Mouse (Mus musculus) heart, embryonic 13.5 days (tissue): ENCODE data around the gene Rpl27. TPM values are rescaled to one million over a fixed set of nuclear protein-coding genes. Genes with fewer than 3 reads are reported as not detected.
A peak's percentile ranks its signal among the peaks of the same experiment; 100 is the strongest.

Experiments used
- ATAC-seq: fragments of 200-750 bp; cut with Nextera tagmentation; 2 replicates; pipeline ENCODE4 v1.8.0; 2017; ENCODE audit warnings: moderate TSS enrichment; ENCODE audit not compliant: insufficient number of reproducible peaks, low FRiP score, low TSS enrichment; ENCODE audit errors: extremely low read depth
- H3K27ac ChIP-seq: fragments of 300-500 bp; sonication (generic); replicated peaks from 2 replicates; pipeline ENCODE4 v1.5.1; 2015; ENCODE audit warnings: moderate library complexity, mild to moderate bottlenecking, inconsistent platforms
- H3K27me3 ChIP-seq: fragments of 300-500 bp; sonication (generic); replicated peaks from 2 replicates; pipeline ENCODE4 v1.6.1; 2015; ENCODE audit warnings: mild to moderate bottlenecking, inconsistent platforms
- H3K36me3 ChIP-seq: fragments of 300-500 bp; sonication (generic); 2 replicates; pipeline ENCODE4 v1.6.1; 2015; ENCODE audit warnings: mild to moderate bottlenecking, inconsistent platforms
- H3K4me1 ChIP-seq: fragments of 300-500 bp; sonication (generic); 2 replicates; pipeline ENCODE4 v1.6.1; 2015; ENCODE audit warnings: inconsistent platforms
- H3K4me2 ChIP-seq: fragments of 300-500 bp; sonication (generic); 2 replicates; pipeline ENCODE4 v1.6.1; 2015; ENCODE audit warnings: inconsistent platforms, mild to moderate bottlenecking, moderate library complexity
- H3K4me3 ChIP-seq: fragments of 300-500 bp; sonication (generic); 2 replicates; pipeline ENCODE4 v1.5.1; 2015; ENCODE audit warnings: moderate library complexity, mild to moderate bottlenecking, inconsistent platforms
- H3K9ac ChIP-seq: fragments of 300-500 bp; sonication (generic); 2 replicates; pipeline ENCODE4 v1.6.1; 2015; ENCODE audit warnings: inconsistent platforms, mild to moderate bottlenecking, moderate library complexity
- H3K9me3 ChIP-seq: fragments of 300-500 bp; sonication (generic); 2 replicates; pipeline ENCODE4 v1.6.1; 2016; ENCODE audit warnings: inconsistent platforms
- WGBS: fragments of 180-500 bp; shearing (Covaris S2); methylation state at CpG from one replicate; pipeline ENCODE4 v1.1.7; 2015; ENCODE audit warnings: mixed read lengths; 5-methylcytosine and 5-hydroxymethylcytosine counted together
- microRNA-seq: library from miRNA; unstranded; fragments of <30 nt; microRNA quantifications from one replicate; pipeline ENCODE4, GENCODE M21; 2016
- polyA plus RNA-seq: library from polyadenylated mRNA; unstranded; fragments of >200 nt; fragmentation: Nextera tagmentation; extraction: Ambion mirVana; gene quantifications from 2 replicates; pipeline ENCODE4 v1.2.1, GENCODE M21; 2015

The Rpl27 gene
- polyA plus RNA-seq, 1 experiment from 2014 or later, result 222 TPM

DNA sequence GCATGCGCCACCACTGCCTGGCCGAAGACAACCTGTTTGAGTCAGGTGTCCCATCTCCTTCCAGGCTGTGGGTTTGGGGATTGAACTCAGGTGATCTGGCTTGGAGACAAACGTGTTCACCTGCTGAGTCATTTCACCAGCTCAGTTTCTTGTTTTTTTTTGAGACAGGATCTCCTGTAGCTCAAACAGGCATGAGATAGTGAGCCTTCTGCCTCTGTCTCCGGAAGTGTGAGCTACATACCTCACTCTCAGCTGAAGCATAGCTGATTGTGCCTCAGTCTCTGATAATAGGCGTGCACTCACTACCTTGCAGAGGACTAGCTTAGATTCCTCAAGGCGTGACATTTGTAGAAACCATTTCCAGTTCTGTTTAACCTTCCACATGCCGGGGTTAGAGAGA is 42.7 kb downstream of the Rpl27 start:
- ATAC-seq, result no peak
- no peak overlapping the region for H3K4me3 ChIP-seq
- no peaks in the 10 kb centered on the region for H3K9me3 ChIP-seq
- H3K4me1 ChIP-seq, result peaks cover 42% of the 10 kb centered on the region
- no peak overlapping the region for H3K9ac ChIP-seq
- no peaks in the 10 kb centered on the region for H3K27me3 ChIP-seq
- H3K27ac ChIP-seq, result peak overlapping the region; percentile 66
- 56% methylated on average over 7 of the region's 7 CpGs for WGBS
- H3K4me2 ChIP-seq, result no peak overlapping the region
- peaks cover 29% of the 10 kb centered on the region for H3K36me3 ChIP-seq

GRCm38 (mm10) chr11:101485509-101486028 is 43.5 kb downstream of the Rpl27 start:
- Histone ChIP-seq H3K27ac (peak overlapping the region; percentile 66), H3K4me3 (no peak overlapping the region), H3K36me3 (peaks cover 32% of the 10 kb centered on the region), H3K4me2 (peak overlapping the region; percentile 39), H3K9me3 (no peaks in the 10 kb centered on the region), H3K4me1 (peaks cover 34% of the 10 kb centered on the region), H3K9ac (peak overlapping the region; percentile 63), H3K27me3 (no peaks in the 10 kb centered on the region)
- ATAC-seq, result no peak
- WGBS, result 5% methylated on average over 6 of the region's 6 CpGs

GRCm38 (mm10) chr11:101486126-101486525 is 44.0 kb downstream of the Rpl27 start:
- ATAC-seq, result no peak
- WGBS, result 38% methylated on average over 6 of the region's 6 CpGs

More at GRCm38 (mm10) chr11:101486126-101486525, 44.0 kb downstream of the Rpl27 start:
- Histone ChIP-seq H3K4me3 (no peak overlapping the region), H3K9me3 (no peaks in the 10 kb centered on the region), H3K27ac (peak overlapping the region; percentile 66), H3K36me3 (peaks cover 34% of the 10 kb centered on the region), H3K27me3 (no peaks in the 10 kb centered on the region), H3K4me1 (peaks cover 29% of the 10 kb centered on the region), H3K9ac (no peak overlapping the region), H3K4me2 (no peak overlapping the region)

Small RNAs within 50 kb of the gene (microRNA-seq; reads per million reads assigned to microRNA genes)
- gene Mir6929, result 1.0 reads per million

Other genes starting within 250 kb of the Rpl27 start
- 11.6 and 11.7 TPM in 2 replicates for gene Ezh1, start 215.8 kb upstream of the Rpl27 start, polyA plus RNA-seq
- 210 and 234 TPM in 2 replicates for gene Ramp2, start 196.3 kb upstream of the Rpl27 start, polyA plus RNA-seq
- 98.8 and 111 TPM in 2 replicates for gene Vps25, start 188.6 kb upstream of the Rpl27 start, polyA plus RNA-seq
- 7.6 and 8.0 TPM in 2 replicates for gene Wnk4, start 181.7 kb upstream of the Rpl27 start, polyA plus RNA-seq
- gene Cntd1, start 163.3 kb upstream of the Rpl27 start, polyA plus RNA-seq, result 0.48 and 0.65 TPM in 2 replicates
- gene Coa3, start 163.2 kb upstream of the Rpl27 start, polyA plus RNA-seq, result 165 and 171 TPM in 2 replicates
- gene Becn1, start 140.0 kb upstream of the Rpl27 start, polyA plus RNA-seq, result 128 and 130 TPM in 2 replicates
- gene Psme3, start 126.1 kb upstream of the Rpl27 start, polyA plus RNA-seq, result 99.0 and 105 TPM in 2 replicates
- 0.70 and 0.75 TPM in 2 replicates for gene Aoc2, start 117.2 kb upstream of the Rpl27 start, polyA plus RNA-seq
- 0.28 and 0.32 TPM in 2 replicates for gene Aoc3, start 111.7 kb upstream of the Rpl27 start, polyA plus RNA-seq
- gene G6pc, start 74.7 kb upstream of the Rpl27 start, polyA plus RNA-seq, result not detected in 2 replicates
- 35.4 and 45.9 TPM in 2 replicates for gene Aarsd1, start 24.7 kb upstream of the Rpl27 start, polyA plus RNA-seq
- gene Gm27029, start 17.5 kb upstream of the Rpl27 start, polyA plus RNA-seq, result 14.7 and 18.3 TPM in 2 replicates
- gene Rundc1, start 17.2 kb upstream of the Rpl27 start, polyA plus RNA-seq, result 13.1 and 14.3 TPM in 2 replicates
- gene Ptges3l, start 17.0 kb upstream of the Rpl27 start, polyA plus RNA-seq, result 71.6 and 75.1 TPM in 2 replicates
- gene Ifi35, start 6.1 kb downstream of the Rpl27 start, polyA plus RNA-seq, result 11.6 and 13.7 TPM in 2 replicates
- gene Rnd2, start 22.7 kb downstream of the Rpl27 start, polyA plus RNA-seq, result 23.5 and 26.4 TPM in 2 replicates
- 28.0 and 28.9 TPM in 2 replicates for gene Vat1, start 23.9 kb downstream of the Rpl27 start, polyA plus RNA-seq
- gene Brca1, start 109.7 kb downstream of the Rpl27 start, polyA plus RNA-seq, result 5.5 and 7.0 TPM in 2 replicates
- gene Nbr1, start 109.9 kb downstream of the Rpl27 start, polyA plus RNA-seq, result 54.9 and 55.3 TPM in 2 replicates
- 4.0 and 4.4 TPM in 2 replicates for gene Tmem106a, start 139.9 kb downstream of the Rpl27 start, polyA plus RNA-seq
- gene Gm11634, start 157.0 kb downstream of the Rpl27 start, polyA plus RNA-seq, result not detected in 2 replicates
- gene Rdm1, start 184.9 kb downstream of the Rpl27 start, polyA plus RNA-seq, result 31.8 and 37.0 TPM in 2 replicates
- 8.7 and 9.1 TPM in 2 replicates for gene Arl4d, start 223.2 kb downstream of the Rpl27 start, polyA plus RNA-seq